Mouse (Mus musculus) olfactory bulb, adult 2 months (tissue): Measurements from ENCODE around the gene Pemt.

Experiments
- CTCF ChIP-seq: fragments of 200-500 bp; IDR thresholded peaks from 2 replicates; pipeline ENCODE4 v1.5.1; 2012; ENCODE audit warnings: low read depth, mild to moderate bottlenecking, low read length, moderate library complexity; ENCODE audit not compliant: insufficient read depth
- POLR2A ChIP-seq: fragments of 200-500 bp; IDR thresholded peaks from 2 replicates; pipeline ENCODE4 v1.6.1; 2012; ENCODE audit warnings: mild to moderate bottlenecking, low read depth, low read length, moderate library complexity; ENCODE audit not compliant: insufficient read depth

DNA sequence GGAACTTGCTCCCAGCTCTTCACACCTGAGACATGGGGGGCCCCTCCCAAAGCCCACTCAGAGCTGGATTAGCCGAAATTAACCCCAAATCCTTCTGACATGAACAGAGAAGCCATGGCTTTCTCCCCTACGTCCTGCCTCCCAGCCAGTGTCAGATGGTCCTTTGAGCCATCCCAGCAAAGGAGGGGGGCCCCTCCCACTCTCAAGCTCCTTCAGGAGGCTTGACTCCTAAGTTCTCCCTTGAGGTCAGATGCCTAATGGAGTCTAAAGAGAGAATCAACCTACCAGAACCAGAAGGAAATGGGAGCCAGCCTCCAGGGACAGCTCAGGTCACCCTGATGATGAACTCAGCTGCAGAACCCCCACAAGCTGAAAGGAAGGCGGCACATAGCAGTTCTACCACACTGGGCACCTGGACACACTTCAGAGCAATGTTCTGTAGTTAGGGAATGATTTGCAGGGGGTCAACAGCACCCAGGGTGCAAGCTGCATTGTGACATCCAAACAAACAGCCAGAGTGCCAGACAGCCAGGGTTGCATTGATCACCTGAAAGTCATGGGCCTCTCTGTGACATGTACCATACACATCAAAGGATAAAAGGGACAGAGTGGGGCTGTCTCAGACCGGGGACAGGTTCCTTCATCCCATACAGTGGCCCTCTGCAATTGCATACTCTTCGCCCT is 9.6 kb downstream of the Pemt start:
- TF ChIP-seq CTCF (no peak), POLR2A (no peak)
